Mouse (Mus musculus): ENCODE data around the gene Olfr360.
"Not testable (repeated sequence)": the region's sequence is repeated elsewhere in the genome, so short reads cannot be mapped to it uniquely, and the experiment has no call there.

Olfr360 gene

GRCm38 (mm10) chr2:37065446-37065845 is at the start of gene Olfr360:
Olfr360 (plus strand) TSS chr2:37065746.
- no peak for DNase-seq

DNA sequence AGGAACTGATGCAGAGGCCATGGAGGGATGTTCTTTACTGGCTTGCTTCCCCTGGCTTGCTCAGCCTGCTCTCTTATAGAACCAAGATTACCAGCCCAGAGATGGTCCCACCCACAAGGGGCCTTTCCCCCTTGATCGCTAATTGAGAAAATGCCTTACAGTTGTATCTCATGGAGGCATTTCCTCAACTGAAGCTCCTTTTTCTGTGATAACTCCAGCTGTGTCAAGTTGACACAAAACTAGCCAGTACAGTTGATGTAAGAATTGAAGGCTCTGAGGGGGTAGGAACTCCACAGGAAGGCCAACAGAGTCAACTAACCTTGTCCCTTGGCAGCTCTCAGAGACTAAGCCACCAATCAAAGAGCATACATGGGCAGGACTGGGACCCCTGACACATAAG is 23.6 kb downstream of the Olfr360 start, which contains the start of gene Olfr361:
Gene Olfr361 (minus strand): TSS at position 101 of the 400 bp plus-strand sequence.
- DNase-seq, result not testable (repeated sequence)

GRCm38 (mm10) chr2:37117810-37118209 is 52.3 kb downstream of the Olfr360 start, which contains the start of gene Olfr362:
Olfr362 (minus strand) TSS chr2:37117910.
- no peak for DNase-seq
